Mouse (Mus musculus) spleen, adult 2 months (tissue): ENCODE results near the gene Mkrn1. TPM values are rescaled to one million over a fixed set of nuclear protein-coding genes. Genes with fewer than 3 reads are reported as not detected.

Experiments used
- DNase-seq, 2 experiments: peaks; one replicate each; pipeline versions ENCODE4 v3.0.0 to v3.0.0-alpha.2; 2012 to 2021; ENCODE audit warnings: low spot score in 2 of 2, low read depth in 1 of 2
- H3K27ac ChIP-seq: fragments of 200-500 bp; 2 replicates; pipeline ENCODE4 v1.5.1; 2012; ENCODE audit warnings: low read length, inconsistent platforms; ENCODE audit not compliant: insufficient read depth
- H3K27me3 ChIP-seq: fragments of 200-500 bp; 2 replicates; pipeline ENCODE4 v1.6.1; 2012; ENCODE audit warnings: mild to moderate bottlenecking, moderate library complexity, low read length, inconsistent platforms; ENCODE audit not compliant: control insufficient read depth, insufficient read depth
- H3K36me3 ChIP-seq: fragments of 200-500 bp; 2 replicates; pipeline ENCODE4 v1.6.1; 2012; ENCODE audit warnings: mild to moderate bottlenecking, low read length, inconsistent platforms; ENCODE audit not compliant: control insufficient read depth, insufficient read depth
- H3K4me1 ChIP-seq: fragments of 200-500 bp; 2 replicates; pipeline ENCODE4 v1.6.1; 2011; ENCODE audit warnings: inconsistent platforms; ENCODE audit not compliant: control insufficient read depth, insufficient read depth, insufficient read length
- H3K4me3 ChIP-seq: fragments of 200-500 bp; 2 replicates; pipeline ENCODE4 v1.5.1; 2011; ENCODE audit warnings: mild to moderate bottlenecking, inconsistent platforms; ENCODE audit not compliant: insufficient read depth, insufficient read length; ENCODE audit errors: extremely low read depth
- CTCF ChIP-seq: fragments of 200-500 bp; IDR thresholded peaks from 2 replicates; pipeline ENCODE4 v1.5.1; 2011; ENCODE audit warnings: mild to moderate bottlenecking, inconsistent platforms; ENCODE audit not compliant: insufficient read depth, insufficient read length, insufficient replicate concordance; ENCODE audit errors: extremely low read depth
- POLR2A ChIP-seq: fragments of 200-500 bp; IDR thresholded peaks from 2 replicates; pipeline ENCODE4 v1.6.1; 2011; ENCODE audit warnings: low read depth, low read length, inconsistent platforms
- WGBS: fragments of 180-500 bp; shearing (Covaris S2); methylation state at CpG from one replicate; pipeline ENCODE4 v1.1.7; 2018; 5-methylcytosine and 5-hydroxymethylcytosine counted together
- polyA plus RNA-seq: library from polyadenylated mRNA; depleted of rRNA; stranded (reverse); fragments of >200 nt; gene quantifications from 2 replicates; pipeline ENCODE4 v1.2.3, GENCODE M21; 2012

Gene Mkrn1
- polyA plus RNA-seq, 1 experiment: 131 TPM

DNA sequence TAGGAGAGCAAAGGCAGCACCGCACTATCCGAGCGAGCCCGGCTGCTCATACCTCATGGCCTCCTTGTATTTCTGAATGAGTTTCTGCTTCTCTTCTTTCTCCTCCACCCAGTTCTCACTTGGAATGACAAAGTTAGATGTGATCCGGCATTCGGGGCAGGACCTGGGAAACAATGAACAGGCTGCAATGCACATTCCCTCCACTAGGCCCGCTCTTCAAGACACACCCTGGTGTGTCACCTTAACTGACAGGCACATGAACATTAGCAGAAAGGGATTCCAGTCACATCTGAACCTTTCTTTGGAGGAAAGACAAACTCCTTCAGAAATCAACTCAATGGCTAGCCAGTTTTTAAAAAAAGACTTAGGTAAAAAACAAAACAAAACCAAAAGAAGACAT, 19.9 kb downstream of the Mkrn1 start:
- Histone ChIP-seq H3K36me3 (peaks cover 29% of the 10 kb centered on the region), H3K27me3 (no peaks in the 10 kb centered on the region), H3K4me3 (no peak overlapping the region), H3K27ac (no peak overlapping the region), H3K4me1 (no peaks in the 10 kb centered on the region)
- 95% methylated on average over 7 of the region's 7 CpGs for WGBS
- no peak for DNase-seq
- TF ChIP-seq CTCF (no peak), POLR2A (no peak)

DNA sequence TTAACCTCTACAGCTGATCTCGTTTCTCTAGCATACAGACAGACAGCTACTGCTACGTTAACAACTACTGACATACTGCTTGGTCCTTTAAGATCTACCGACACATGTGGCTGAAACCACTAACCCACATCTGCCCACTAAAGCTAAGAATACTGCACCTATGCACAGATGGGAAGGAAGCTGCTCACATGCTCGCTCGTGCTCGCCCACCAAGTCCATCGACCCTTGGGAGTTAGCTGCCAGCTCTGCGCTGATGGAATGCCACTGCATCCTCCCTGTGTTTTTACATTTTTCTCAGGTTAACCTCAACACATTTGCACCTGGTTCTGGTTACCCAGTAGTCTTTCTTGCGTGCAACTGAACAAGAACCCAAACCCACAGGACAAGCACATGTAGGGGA, 21.9 kb downstream of the Mkrn1 start:
- DNase-seq: no peak
- H3K36me3 ChIP-seq: peaks cover 21% of the 10 kb centered on the region
- H3K27ac ChIP-seq: no peak overlapping the region
- H3K4me1 ChIP-seq: no peaks in the 10 kb centered on the region
- TF ChIP-seq POLR2A: no peak
- TF ChIP-seq CTCF: no peak
- no peak overlapping the region for H3K4me3 ChIP-seq
- no peaks in the 10 kb centered on the region for H3K27me3 ChIP-seq
- WGBS: 31% methylated on average over 9 of the region's 9 CpGs

DNA sequence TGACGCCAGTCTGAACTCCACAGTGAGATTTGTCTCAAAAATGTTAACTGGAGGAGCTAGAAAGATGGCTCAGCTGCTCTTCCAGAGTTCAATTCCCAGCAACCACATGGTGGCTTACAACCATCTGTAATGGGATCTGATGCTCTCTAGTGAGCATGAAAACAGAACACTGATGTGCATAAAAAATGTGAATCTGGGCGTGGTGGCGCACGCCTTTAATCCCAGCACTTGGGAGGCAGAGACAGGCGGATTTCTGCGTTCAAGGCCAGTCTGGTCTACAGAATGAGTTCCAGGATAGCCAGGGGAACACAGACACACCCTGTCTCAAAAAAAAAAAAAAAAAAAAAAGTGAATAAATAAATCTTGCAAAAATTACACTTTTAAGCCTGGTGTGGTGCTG, 23.2 kb downstream of the Mkrn1 start:
- no peak for TF ChIP-seq POLR2A
- no peak for TF ChIP-seq CTCF
- Histone ChIP-seq H3K27me3 (no peaks in the 10 kb centered on the region), H3K4me1 (no peaks in the 10 kb centered on the region), H3K4me3 (no peak overlapping the region), H3K27ac (no peak overlapping the region), H3K36me3 (peaks cover 18% of the 10 kb centered on the region)
- 96% methylated on average over 6 of the region's 6 CpGs for WGBS
- no peak for DNase-seq

DNA sequence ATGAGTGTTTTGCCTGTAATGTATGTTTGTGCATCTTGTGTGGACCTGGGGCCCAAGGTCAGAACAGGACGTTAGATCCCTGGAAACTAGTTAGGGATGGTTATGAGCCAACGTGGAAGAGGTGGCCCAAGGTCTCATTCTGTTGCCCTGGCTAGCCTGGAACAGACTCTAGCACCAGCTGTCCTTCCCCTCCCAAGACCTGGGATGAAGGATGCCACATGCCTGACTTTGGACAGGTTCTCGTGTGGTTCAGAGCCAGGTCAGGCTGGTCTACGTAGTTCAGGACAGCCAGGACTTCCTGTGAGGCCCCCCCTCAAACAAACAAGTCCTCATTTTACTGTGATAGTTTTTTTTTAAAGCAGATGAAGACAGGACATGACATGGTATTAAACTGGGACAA, 24.3 kb downstream of the Mkrn1 start:
- H3K4me3 ChIP-seq: no peak overlapping the region
- no peaks in the 10 kb centered on the region for H3K4me1 ChIP-seq
- no peak for DNase-seq
- no peak overlapping the region for H3K27ac ChIP-seq
- TF ChIP-seq CTCF: no peak
- no peaks in the 10 kb centered on the region for H3K27me3 ChIP-seq
- peaks cover 13% of the 10 kb centered on the region for H3K36me3 ChIP-seq
- whole genome bisulfite sequencing: 87% methylated on average over 4 of the region's 4 CpGs

DNA sequence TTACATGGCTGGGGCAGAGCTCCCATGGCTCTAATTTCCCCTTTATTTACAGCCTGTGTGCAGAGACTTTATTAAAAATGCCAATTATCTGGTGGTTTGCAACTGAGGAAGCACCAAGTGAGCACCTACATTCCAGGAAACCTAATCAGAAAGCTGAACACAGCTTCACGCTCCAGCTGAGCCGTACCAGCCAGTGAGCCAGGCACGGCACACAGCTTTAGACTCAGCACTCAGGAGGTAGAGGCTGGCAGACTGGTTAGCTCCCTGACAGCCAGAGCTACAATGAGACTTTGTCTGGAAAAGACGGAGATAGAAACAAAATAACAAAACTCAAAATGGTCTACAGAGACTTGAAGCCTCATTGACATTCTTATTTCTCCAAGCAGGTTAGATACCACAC, 24.8 kb downstream of the Mkrn1 start:
- Histone ChIP-seq H3K4me3 (no peak overlapping the region), H3K27me3 (no peaks in the 10 kb centered on the region), H3K36me3 (peaks cover 14% of the 10 kb centered on the region), H3K4me1 (no peaks in the 10 kb centered on the region), H3K27ac (no peak overlapping the region)
- no peak for DNase-seq
- 87% methylated on average over 4 of the region's 4 CpGs for WGBS
- no peak for TF ChIP-seq POLR2A
- TF ChIP-seq CTCF: no peak

DNA sequence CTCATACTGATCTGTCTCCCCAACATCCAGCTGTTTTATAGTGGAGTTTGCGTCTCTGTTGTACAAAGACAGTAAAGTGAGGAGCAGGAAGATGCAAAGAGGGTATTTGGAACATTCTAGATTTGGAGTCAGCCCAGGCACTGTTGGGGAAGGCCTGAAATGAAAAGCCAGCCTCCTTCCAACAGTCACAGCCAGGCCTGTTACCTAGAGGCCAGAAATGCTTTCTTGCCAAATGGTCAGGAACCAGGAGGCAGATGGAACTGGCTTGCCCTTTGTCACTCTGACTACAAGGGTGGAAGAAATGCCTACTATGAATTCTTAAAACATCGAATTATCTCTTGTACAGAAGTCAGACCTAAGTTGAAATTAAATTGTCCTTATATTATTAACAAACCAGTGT, 30.3 kb downstream of the Mkrn1 start:
- no peak for DNase-seq
- Histone ChIP-seq H3K27ac (no peak overlapping the region), H3K27me3 (no peaks in the 10 kb centered on the region), H3K4me1 (no peaks in the 10 kb centered on the region), H3K36me3 (peaks cover 18% of the 10 kb centered on the region), H3K4me3 (no peak overlapping the region)
- 95% methylated on average over 2 of the region's 2 CpGs for WGBS
- TF ChIP-seq CTCF: no peak
- TF ChIP-seq POLR2A: no peak

DNA sequence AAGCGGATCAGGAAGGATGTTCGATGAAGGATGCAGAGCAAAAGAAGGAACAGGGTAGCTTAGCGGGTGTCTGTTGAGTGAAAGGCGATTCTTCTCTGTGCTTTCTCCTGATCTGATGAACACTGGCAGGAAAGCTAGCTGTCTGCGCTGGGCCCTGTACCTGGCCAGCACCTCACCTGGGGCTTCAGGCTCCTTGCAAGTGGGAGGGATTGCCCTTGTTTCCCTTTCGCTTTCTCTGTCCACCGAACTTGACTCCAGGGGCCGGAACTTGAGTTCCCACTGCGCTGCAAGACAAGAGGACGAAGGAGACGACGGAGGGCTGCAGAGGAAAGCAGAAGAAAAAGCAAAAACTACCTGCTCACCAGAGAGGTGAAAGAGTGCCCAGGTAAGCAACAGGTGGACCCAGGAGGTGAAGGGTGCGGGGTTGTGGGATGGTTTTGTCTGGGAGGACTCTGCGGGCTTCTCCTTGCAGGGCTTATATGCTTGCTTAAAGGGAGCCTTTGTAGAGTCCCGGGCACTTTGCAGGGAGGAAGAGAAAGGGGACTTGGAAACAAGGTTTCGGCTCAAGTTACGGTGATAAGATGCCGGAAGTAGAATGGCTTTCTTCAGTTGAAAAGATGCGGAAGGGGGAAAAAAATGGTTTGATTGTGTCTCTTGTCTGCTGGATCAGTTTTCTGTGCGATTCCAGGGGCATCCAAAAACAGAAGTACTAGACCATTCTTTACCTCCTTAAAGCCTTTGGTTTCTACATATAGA, 39.0 kb downstream of the Mkrn1 start, which contains the start of gene Rab19:
Gene Rab19 (plus strand): TSS at position 51 of the 756 bp plus-strand sequence.
- H3K36me3 ChIP-seq: 0 out of 2 replicates have a peak, but pooled peaks cover 2% of the 10 kb centered on the region
- TF ChIP-seq CTCF (no peak), POLR2A (no peak)
- H3K27me3 ChIP-seq: no peaks in the 10 kb centered on the region
- 3% methylated on average over 20 of the region's 20 CpGs for WGBS
- DNase-seq: peak in 1 of 2 experiments; percentile 36
- peaks cover 10% of the 10 kb centered on the region for H3K4me1 ChIP-seq
- peak within 1 kb of the TSS; percentile 78 for H3K27ac ChIP-seq
- peak within 1 kb of the TSS; percentile 72 for H3K4me3 ChIP-seq
